Mouse (Mus musculus) intestine, postnatal 0 days (tissue): ENCODE measurements at regions not wholly inside any gene's neighbourhood (a gene's known extent, or its start where the extent isn't known, plus 50 kb on each side); places are given as distances from the start of the nearest gene placed in this dataset.

ENCODE experiments used
- ATAC-seq: fragments of 200-750 bp; cut with Nextera tagmentation; 2 replicates; pipeline ENCODE4 v1.8.0; 2017; ENCODE audit warnings: mild to moderate bottlenecking, moderate TSS enrichment, moderate library complexity
- H3K27ac ChIP-seq: fragments of 300-500 bp; sonication (generic); 2 replicates; pipeline ENCODE4 v1.5.1; 2014; ENCODE audit warnings: mild to moderate bottlenecking, low read depth, low read length, moderate library complexity
- H3K27me3 ChIP-seq: fragments of 300-500 bp; sonication (generic); replicated peaks from 2 replicates; pipeline ENCODE4 v1.6.1; 2014; ENCODE audit warnings: low read length, mixed read lengths; ENCODE audit not compliant: control insufficient read depth, insufficient read depth
- H3K36me3 ChIP-seq: fragments of 300-500 bp; sonication (generic); 2 replicates; pipeline ENCODE4 v1.6.1; 2014; ENCODE audit warnings: mild to moderate bottlenecking, moderate library complexity; ENCODE audit not compliant: control insufficient read depth, insufficient read depth
- H3K4me1 ChIP-seq: fragments of 300-500 bp; sonication (generic); replicated peaks from 2 replicates; pipeline ENCODE4 v1.6.1; 2014; ENCODE audit warnings: antibody characterized with exemption, low read length, mixed read lengths; ENCODE audit not compliant: control insufficient read depth, insufficient read depth
- H3K4me2 ChIP-seq: fragments of 300-500 bp; sonication (generic); replicated peaks from 2 replicates; pipeline ENCODE4 v1.6.1; 2014; ENCODE audit warnings: low read depth, mild to moderate bottlenecking, moderate library complexity
- H3K4me3 ChIP-seq: fragments of 300-500 bp; sonication (generic); 2 replicates; pipeline ENCODE4 v1.5.1; 2014; ENCODE audit warnings: low read depth, low read length
- H3K9ac ChIP-seq: fragments of 300-500 bp; sonication (generic); 2 replicates; pipeline ENCODE4 v1.6.1; 2014; ENCODE audit warnings: mild to moderate bottlenecking, low read depth, low read length
- H3K9me3 ChIP-seq: fragments of 300-500 bp; sonication (generic); 2 replicates; pipeline ENCODE4 v1.6.1; 2016; ENCODE audit warnings: mixed run types; ENCODE audit not compliant: control insufficient read depth
- CTCF ChIP-seq: sonication (generic); IDR thresholded peaks from 2 replicates; pipeline ENCODE4 v1.5.1; 2016; ENCODE audit warnings: low read depth, mild to moderate bottlenecking, control low read depth, antibody characterized with exemption, moderate library complexity
- WGBS: fragments of 180-500 bp; shearing (Covaris S2); extraction: QIAGEN DNeasy Blood & Tissue Kit; methylation state at CpG from one replicate; pipeline ENCODE4 v1.1.7; 2014; 5-methylcytosine and 5-hydroxymethylcytosine counted together

GRCm38 (mm10) chr14:36316418-36317111 lies 221.8 kb downstream of the 4930474N05Rik start:
- ATAC-seq, result no peak
- Histone ChIP-seq H3K4me1 (no peaks in the 10 kb centered on the region), H3K27me3 (no peaks in the 10 kb centered on the region), H3K4me3 (no peak overlapping the region), H3K9ac (no peak overlapping the region), H3K27ac (no peak overlapping the region), H3K4me2 (no peak overlapping the region), H3K9me3 (no peaks in the 10 kb centered on the region), H3K36me3 (no peaks in the 10 kb centered on the region)
- TF ChIP-seq CTCF, result no peak
- 70% methylated on average over 4 of the region's 4 CpGs for WGBS

GRCm38 (mm10) chr14:36328258-36328891 lies 233.7 kb downstream of the 4930474N05Rik start:
- H3K4me3 ChIP-seq, result no peak overlapping the region
- H3K4me1 ChIP-seq, result no peaks in the 10 kb centered on the region
- H3K36me3 ChIP-seq, result no peaks in the 10 kb centered on the region
- 64% methylated on average over 3 of the region's 3 CpGs for WGBS
- H3K4me2 ChIP-seq, result no peak overlapping the region
- no peaks in the 10 kb centered on the region for H3K9me3 ChIP-seq
- TF ChIP-seq CTCF, result no peak
- H3K27ac ChIP-seq, result no peak overlapping the region
- no peak overlapping the region for H3K9ac ChIP-seq
- ATAC-seq, result no peak
- H3K27me3 ChIP-seq, result no peaks in the 10 kb centered on the region

- H3K27ac ChIP-seq, result no peak overlapping the region
- WGBS, result 73% methylated on average over 1 of the region's 1 CpGs
- ATAC-seq, result no peak
- H3K9me3 ChIP-seq, result no peaks in the 10 kb centered on the region
- no peak overlapping the region for H3K4me2 ChIP-seq
- TF ChIP-seq CTCF, result no peak
- no peaks in the 10 kb centered on the region for H3K4me1 ChIP-seq
- H3K36me3 ChIP-seq, result no peaks in the 10 kb centered on the region
- H3K27me3 ChIP-seq, result no peaks in the 10 kb centered on the region
- no peak overlapping the region for H3K4me3 ChIP-seq
- H3K9ac ChIP-seq, result no peak overlapping the region
Measured at GRCm38 (mm10) chr14:36340832-36341231, 246.1 kb downstream of the 4930474N05Rik start.
